Mouse (Mus musculus) kidney, adult 2 months (tissue): ENCODE data around the gene Vamp4.

Source experiments
- CTCF ChIP-seq: fragments of 200-500 bp; conservative IDR thresholded peaks from 2 replicates; pipeline ENCODE4 v1.5.1; 2011; ENCODE audit warnings: low read depth, mild to moderate bottlenecking, control low read depth, low read length, moderate library complexity, mixed read lengths; ENCODE audit not compliant: insufficient read depth, insufficient read length
- POLR2A ChIP-seq: fragments of 200-500 bp; IDR thresholded peaks from one replicate; pipeline ENCODE4 v1.6.1; 2011; ENCODE audit warnings: low read depth, low read length, control low read depth

GRCm38 (mm10) chr1:162599617-162600016, 29.3 kb downstream of the Vamp4 start:
- TF ChIP-seq CTCF (no peak), POLR2A (no peak)
